Mouse (Mus musculus) spleen, adult 18-20 months (tissue): ENCODE measurements at regions not wholly inside any gene's neighbourhood (a gene's known extent, or its start where the extent isn't known, plus 50 kb on each side); places are given as distances from the start of the nearest gene placed in this dataset.

Experiments
- DNase-seq, 2 experiments: peaks; one replicate each; pipeline ENCODE4 v3.0.0; 2022; ENCODE audit warnings: mixed read lengths in 2 of 2

GRCm38 (mm10) chr12:107658821-107659220 lies 170.4 kb downstream of the 3110018I06Rik start:
- no peak for DNase-seq

- no peak for DNase-seq
Observed at GRCm38 (mm10) chr12:107662624-107663023, 174.2 kb downstream of the 3110018I06Rik start.

- no peak for DNase-seq
Observed at GRCm38 (mm10) chr12:107667836-107668235, 179.4 kb downstream of the 3110018I06Rik start.

DNA sequence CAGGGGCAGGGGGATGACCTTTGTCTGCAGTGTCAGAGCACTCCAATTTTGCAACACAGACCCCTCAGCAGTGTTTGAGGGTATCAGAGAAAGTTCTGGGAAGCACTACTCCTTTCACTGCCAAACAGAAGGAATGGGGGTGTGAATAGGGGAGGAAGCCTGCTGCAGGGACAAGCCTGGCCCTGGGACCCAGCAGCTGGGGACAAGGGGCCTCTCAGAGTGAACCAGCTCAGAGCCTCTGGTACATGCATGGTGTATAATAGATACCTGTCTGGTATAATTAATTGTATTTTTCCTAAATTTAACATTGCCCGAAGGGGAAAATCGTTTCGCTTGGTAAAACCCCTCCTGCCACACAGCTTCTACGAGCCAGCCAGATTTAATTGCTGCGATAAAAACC lies 180.6 kb downstream of the 3110018I06Rik start:
- DNase-seq: no peak

GRCm38 (mm10) chr12:107669450-107669849 lies 181.0 kb downstream of the 3110018I06Rik start:
- DNase-seq: no peak

DNA sequence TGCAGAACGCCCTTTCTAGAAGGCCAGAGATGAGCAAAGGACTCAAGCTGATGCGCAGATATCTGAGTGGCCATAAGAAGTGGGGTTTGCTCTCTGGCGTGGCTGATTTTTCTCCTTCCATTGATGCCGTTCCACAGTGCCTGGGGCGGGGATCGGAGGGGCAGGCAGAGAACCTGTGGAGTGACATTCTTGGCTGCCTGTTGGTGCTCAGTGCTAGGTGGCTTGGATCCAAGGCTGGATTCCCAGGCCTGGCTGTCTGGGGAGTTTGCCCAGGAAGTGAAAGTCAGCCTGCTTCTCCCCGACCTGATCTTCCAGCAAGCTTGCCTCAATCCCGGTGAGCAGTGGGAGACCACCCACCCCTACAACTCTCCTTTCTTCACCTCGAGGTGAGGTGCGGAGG lies 181.5 kb downstream of the 3110018I06Rik start:
- DNase-seq: no peak

GRCm38 (mm10) chr12:107677076-107677475 lies 188.6 kb downstream of the 3110018I06Rik start:
- no peak for DNase-seq

DNA sequence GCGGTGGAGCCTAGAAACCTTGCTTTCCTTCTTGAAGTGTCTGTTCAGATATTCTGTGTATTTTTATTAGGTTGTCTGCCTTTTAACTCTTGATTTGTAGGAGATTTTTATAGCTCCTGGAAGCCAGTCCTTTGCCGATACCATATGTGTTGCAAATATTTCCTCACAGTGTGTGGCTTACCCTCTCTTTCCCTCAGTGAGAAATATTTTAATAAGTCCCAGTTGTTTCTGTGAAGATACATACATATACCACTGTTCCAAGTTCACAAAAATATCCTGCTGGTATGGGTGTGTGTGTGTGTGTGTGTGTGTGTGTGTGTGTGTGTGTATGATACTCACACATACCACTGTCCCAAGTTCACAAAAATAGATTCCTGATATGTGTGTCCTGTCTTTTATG lies 199.0 kb downstream of the 3110018I06Rik start:
- no peak for DNase-seq

DNA sequence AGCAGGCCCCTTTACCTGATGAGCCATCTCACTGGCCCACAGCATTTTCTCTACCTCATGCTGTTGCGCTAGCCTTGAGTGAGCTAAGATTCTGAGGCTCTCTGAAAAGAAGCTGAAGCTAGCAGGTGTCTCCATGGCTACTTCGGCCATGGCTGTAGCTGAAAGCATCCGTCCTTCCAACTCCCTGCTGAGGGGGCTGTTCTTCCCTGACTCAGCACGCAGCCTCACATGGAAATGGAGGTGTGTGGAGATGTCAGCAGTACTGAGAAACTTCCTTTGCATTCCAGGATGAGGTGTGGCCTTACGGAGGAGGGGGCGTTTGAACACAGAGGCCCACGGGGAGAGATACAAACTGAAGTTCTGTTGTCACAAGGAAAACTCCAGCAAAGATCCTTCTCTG lies 201.0 kb downstream of the 3110018I06Rik start:
- DNase-seq: no peak

GRCm38 (mm10) chr12:107690061-107690460 lies 201.6 kb downstream of the 3110018I06Rik start:
- DNase-seq: no peak

DNA sequence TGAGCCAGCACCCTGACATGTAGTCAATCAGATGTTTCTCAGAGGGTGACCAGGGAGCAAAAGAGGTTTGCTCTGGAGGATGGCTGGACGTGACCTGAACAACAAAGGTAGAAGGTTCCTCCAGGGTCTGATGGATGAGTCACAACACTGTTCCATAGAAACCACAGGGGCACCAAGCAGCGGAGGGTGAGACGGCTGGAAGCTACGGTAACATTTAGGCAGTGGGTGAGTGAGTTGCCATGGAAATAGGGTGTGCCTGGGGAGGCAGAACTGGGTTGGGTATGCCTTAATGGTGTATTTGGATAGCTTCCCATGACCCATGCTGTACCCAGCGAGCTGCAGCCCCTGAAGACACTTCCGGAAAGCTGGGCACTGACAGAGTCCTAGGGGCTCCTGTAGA lies 205.3 kb downstream of the 3110018I06Rik start:
- no peak for DNase-seq

DNA sequence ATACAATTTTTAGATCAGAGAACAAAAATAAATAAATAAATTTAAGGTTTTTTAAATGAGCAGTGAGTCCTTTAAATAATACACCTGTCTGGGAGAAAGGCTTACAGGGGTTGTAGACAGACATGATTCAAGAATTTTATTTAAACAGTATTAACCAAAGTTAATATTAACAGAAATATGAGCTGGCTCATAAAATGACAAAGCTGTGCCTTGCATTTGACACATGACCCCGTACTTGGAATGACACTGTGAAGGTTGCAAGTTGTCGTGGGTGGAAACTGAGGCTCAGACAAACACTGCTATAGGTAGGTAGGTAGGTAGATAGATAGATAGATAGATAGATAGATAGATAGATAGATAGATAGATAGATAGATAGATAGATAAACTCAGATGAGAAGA lies 206.6 kb downstream of the 3110018I06Rik start:
- no peak for DNase-seq

- DNase-seq: no peak
Observed at GRCm38 (mm10) chr12:107695438-107696267, 207.2 kb downstream of the 3110018I06Rik start.

GRCm38 (mm10) chr12:107700317-107700716 lies 211.9 kb downstream of the 3110018I06Rik start:
- DNase-seq: no peak

DNA sequence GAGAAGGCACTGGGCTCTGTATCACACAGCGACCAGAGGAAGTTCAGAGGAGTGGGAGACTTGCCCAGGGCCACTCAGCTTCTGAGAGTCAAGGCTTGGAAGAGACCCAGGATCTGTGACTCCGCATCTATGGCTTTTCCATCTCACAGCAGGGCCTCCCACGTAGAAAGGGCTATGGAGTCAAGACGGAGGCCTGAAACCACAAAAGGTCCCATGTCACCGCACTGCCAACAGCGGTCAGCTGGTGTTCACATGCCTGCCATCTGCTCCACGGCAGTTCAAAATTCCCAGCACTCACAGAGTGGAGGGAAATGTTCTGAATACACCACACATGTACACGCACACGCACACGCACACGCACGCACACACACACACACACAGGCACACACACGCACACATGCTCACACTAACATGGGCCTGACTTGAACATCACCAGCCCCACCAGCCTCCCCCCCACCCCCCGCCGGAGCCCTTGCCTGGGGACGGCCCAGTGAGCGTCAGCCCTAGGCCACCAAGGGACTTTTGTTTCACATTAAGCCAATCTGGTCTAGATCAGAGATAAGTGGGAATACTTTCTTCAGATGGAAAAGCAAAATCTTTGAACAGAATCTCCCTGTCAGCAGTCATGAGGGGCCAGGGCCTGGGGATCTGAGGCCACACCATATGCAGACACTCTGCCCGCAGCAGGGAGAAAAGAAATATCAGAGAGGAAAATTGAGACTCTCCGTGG lies 212.6 kb downstream of the 3110018I06Rik start:
- no peak for DNase-seq

GRCm38 (mm10) chr12:107708812-107709211 lies 220.4 kb downstream of the 3110018I06Rik start:
- no peak for DNase-seq

GRCm38 (mm10) chr12:107711017-107711416 lies 222.6 kb downstream of the 3110018I06Rik start:
- DNase-seq: no peak

GRCm38 (mm10) chr12:107711675-107712074 lies 223.2 kb downstream of the 3110018I06Rik start:
- no peak for DNase-seq

DNA sequence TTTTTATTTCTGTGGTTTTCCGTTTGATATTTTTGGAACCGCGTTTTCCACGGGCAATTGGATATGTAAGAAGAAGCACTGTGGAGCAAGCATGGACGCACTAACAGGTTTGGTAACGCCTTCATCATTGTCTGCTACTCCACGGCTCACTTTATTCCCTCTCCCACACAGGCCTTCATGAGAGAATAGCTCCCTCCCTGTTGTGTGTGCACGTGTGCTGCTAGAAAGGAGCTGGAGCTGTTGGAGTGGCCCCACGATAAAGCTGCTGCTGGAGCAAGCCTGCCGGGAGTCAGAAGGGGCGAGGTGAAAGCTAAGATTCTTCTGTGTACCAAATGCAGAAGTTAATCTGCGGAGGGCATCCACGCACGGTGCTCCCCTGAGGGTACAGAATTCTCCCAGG lies 224.8 kb downstream of the 3110018I06Rik start:
- no peak for DNase-seq

DNA sequence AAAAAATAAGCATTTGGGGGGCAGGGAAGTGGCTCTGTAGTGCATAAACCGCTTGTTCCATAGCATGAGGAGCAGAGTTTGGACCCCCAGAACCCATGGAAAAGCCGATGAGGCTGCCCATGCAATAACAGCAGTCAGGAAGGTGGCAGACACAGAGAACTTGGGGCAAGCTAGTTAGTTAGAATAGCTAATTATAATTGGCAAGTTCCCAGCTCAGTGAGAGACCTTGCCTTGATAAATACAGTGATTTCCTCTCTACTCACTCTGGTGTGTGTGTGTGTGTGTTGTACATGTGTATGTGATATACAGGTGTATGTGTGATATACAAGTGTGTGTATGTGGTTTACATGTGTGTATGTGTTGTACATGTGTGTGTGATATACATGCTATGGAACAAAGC lies 226.4 kb downstream of the 3110018I06Rik start:
- DNase-seq: no peak

- DNase-seq: no peak
Observed at GRCm38 (mm10) chr12:107715871-107716270, 227.4 kb downstream of the 3110018I06Rik start.

DNA sequence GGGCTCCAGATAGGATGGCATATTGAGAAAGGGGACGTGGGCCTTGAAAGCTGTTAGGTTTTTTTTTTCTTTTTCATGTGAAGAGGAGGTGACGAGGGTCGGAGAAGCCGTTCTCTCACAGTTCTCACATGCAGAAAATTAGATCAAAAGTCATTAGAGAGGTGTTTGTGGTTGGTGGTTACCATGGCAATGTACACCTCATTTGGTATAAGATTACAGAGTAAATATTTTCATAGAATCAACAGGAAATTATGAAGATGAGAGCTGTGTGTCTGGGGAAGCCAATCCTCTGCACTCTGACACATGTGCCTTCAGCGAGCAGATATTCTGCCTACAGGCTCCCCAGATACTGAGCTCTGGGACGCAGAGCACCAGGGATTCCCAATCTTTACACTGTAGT lies 232.5 kb downstream of the 3110018I06Rik start:
- no peak for DNase-seq

DNA sequence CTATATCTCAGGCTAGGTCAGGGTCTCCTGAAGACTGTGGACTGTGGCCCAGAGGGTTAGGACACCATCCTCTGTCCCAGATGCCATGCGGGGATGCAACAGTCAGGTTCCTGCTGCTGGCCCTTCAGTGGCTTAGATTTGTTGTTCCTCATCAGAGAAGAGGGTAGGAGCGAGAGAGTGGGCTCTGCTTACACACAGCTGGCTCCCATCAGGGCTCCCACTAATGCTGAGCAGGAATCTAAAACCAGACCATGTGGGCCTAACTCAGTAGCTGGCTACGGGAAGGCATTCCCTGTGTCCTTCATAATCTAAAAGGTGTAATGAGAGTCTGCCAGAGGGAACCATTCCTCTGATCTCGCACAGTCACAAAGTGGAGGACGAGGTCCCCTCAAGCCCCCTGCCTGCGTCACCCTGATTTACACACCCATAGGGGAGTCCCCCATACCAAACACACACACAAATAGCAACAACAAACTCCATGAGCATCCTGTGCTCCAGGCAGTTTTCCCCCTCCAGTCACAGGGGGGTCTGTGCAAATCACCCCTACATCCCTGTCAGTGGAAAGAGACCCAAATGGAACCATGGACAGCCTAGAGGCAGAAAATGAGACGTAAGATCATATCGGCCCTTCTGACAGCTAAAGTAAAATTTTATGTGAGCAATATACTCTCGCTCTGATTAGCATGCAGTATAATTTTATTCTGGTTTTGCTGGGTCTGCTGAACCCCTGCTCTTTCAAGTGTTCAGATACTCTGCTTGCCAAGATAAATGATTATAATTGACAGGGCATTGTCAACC lies 234.8 kb downstream of the 3110018I06Rik start:
- DNase-seq: no peak
